ENCODE assay signal across 10 mouse cellular contexts in the genomic region with DNA sequence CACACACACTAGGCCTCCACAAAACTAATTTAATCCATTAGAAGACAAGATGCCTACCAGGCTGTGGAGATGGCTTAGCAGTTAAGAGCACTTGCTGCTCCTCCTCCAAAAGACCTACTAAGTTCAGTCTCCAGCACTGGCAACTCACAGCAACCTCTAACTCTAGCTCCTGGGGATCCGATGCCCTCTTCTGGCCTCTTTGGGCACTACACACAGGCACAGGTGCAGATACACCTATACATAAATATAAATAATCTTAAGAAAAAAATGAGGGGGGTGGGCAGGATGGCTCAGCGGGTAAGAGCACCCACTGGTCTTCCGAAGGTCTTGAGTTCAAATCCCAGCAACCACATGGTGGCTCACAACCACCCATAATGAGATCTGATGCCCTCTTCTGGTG. TPM values are rescaled to one million over a fixed set of nuclear protein-coding genes. Genes with fewer than 3 reads are reported as not detected.
DNase-seq lines count a peak whose midpoint lies in the region; ATAC-seq and TF ChIP-seq lines count a peak whose summit lies in the region.
"Had no signal": no experiment of that assay in that cellular context is flagged by ENCODE, and none has a peak within 500 bp of the region (broad histone marks: within the 10 kb centered on the region; RNA-seq: fewer than 3 reads in every experiment).

No protein-coding gene starts in this region.

- ATAC-seq in granulocyte monocyte progenitor cell, adult 5-6 weeks (replicated peaks; ENCODE audit: poor library complexity, severe bottlenecking) = no peak

- 0 out of 2 replicates have a peak, but pooled peaks have one; percentile 29 for TF ChIP-seq CTCF in lung, adult 2 months (IDR thresholded peaks at IDR 0.05; ENCODE audit: insufficient read depth, low read length)
- TF ChIP-seq CTCF in small intestine, adult 2 months (IDR thresholded peaks at IDR 0.05; ENCODE audit: extremely low read depth, insufficient read length, insufficient replicate concordance, low read depth, low read length) = peak; percentile 48; the same call in 1 of the 2 replicates

- H3K36me3 ChIP-seq in small intestine, adult 2 months (ENCODE audit: control insufficient read depth, insufficient read depth, low read length) = no peaks in the 10 kb centered on the region
- H3K36me3 ChIP-seq: embryonic facial prominence, embryonic 15.5 days had no signal

- WGBS in lung, adult 2 months = 29% methylated on average over 3 of the region's 3 CpGs
- WGBS in small intestine, adult 2 months = 37% methylated on average over 3 of the region's 3 CpGs

- peak; percentile 51 to 73 for DNase-seq in cerebellum, postnatal 14 days
- no peak for DNase-seq in cerebellum, postnatal 36 days
- DNase-seq in lung, adult 2 months = no peak
- DNase-seq in lung, postnatal 25 days (ENCODE audit: low spot score) = no peak
- DNase-seq in NIH3T3 (ENCODE audit: low read depth) = peak; percentile 43
- no peak for DNase-seq in gastrocnemius, adult 8-10 months (ENCODE audit: low spot score in 2 of 2)
- DNase-seq: gastrocnemius, postnatal 25 days had no signal

- H3K27ac ChIP-seq in small intestine, adult 2 months (ENCODE audit: insufficient read depth, low read depth, low read length) = no peak overlapping the region
- H3K27ac ChIP-seq: embryonic facial prominence, embryonic 15.5 days had no signal

- H3K4me1 ChIP-seq in lung, adult 2 months (ENCODE audit: control insufficient read depth, insufficient read depth, low read length) = peaks cover 7% of the 10 kb centered on the region; the same call in 1 of the 2 replicates
- H3K4me1 ChIP-seq in small intestine, adult 2 months (ENCODE audit: control insufficient read depth, insufficient read depth, insufficient read length, low read length) = peaks cover 6% of the 10 kb centered on the region

- H3K4me3 ChIP-seq in lung, adult 2 months (replicated peaks; ENCODE audit: extremely low read depth, low read depth, low read length) = no peak overlapping the region
- H3K4me3 ChIP-seq in small intestine, adult 2 months (ENCODE audit: low read depth, low read length) = no peak overlapping the region
- H3K4me3 ChIP-seq: embryonic facial prominence, embryonic 15.5 days had no signal

- peaks cover 26% of the 10 kb centered on the region for H3K27me3 ChIP-seq in small intestine, adult 2 months (ENCODE audit: control insufficient read depth, insufficient read depth, low read length)

- TF ChIP-seq POLR2A in lung, adult 2 months (IDR thresholded peaks at IDR 0.05; ENCODE audit: borderline replicate concordance, extremely low read depth, low read depth, low read length) = no peak
- TF ChIP-seq POLR2A in small intestine, adult 2 months (IDR thresholded peaks at IDR 0.05; ENCODE audit: low read depth, low read length) = no peak

RNA-seq across cellular contexts. Expression of a gene that starts 2.0 kb away (rescaled TPM):
- polyA plus RNA-seq in lung, adult 2 months (2012; rRNA removed) = 0.17 TPM in 1 of 2 replicates, not detected in the other
- not detected in 2 replicates for polyA plus RNA-seq in small intestine, adult 2 months (2012; rRNA removed)
- not detected for total RNA-seq in gastrocnemius, adult 8-10 months (2022)
- total RNA-seq in granulocyte monocyte progenitor cell, adult 5-6 weeks (2014; fragmentation: Nextera tagmentation) = not detected in 2 replicates
- total RNA-seq in granulocyte monocyte progenitor cell, adult 5-6 weeks (2017) = not detected in 2 replicates
- total RNA-seq: gastrocnemius, postnatal 25 days had no signal

RNA-seq across cellular contexts. Expression of a gene that starts 5.4 kb away (rescaled TPM):
- polyA plus RNA-seq in lung, adult 2 months (2012; rRNA removed) = 57.3 and 75.5 TPM in 2 replicates
- polyA plus RNA-seq in small intestine, adult 2 months (2012; rRNA removed) = 83.3 and 127 TPM in 2 replicates
- 10 to 100 TPM in 2 of 4 experiments, 1 to 10 TPM in 2; 8.2 to 11.8 (median 10.6) TPM for total RNA-seq in gastrocnemius, adult 8-10 months (2022)
- 26.7 and 34.5 TPM in 2 replicates for total RNA-seq in granulocyte monocyte progenitor cell, adult 5-6 weeks (2014; fragmentation: Nextera tagmentation)
- total RNA-seq in granulocyte monocyte progenitor cell, adult 5-6 weeks (2017) = 48.8 and 69.0 TPM in 2 replicates

RNA-seq across cellular contexts. Expression of a gene that starts 6.0 kb away (rescaled TPM):
- polyA plus RNA-seq in lung, adult 2 months (2012; rRNA removed) = 77.6 and 85.1 TPM in 2 replicates
- 77.5 and 97.8 TPM in 2 replicates for polyA plus RNA-seq in small intestine, adult 2 months (2012; rRNA removed)
- total RNA-seq in gastrocnemius, adult 8-10 months (2022) = 10 to 100 TPM in 2 of 4 experiments, 1 to 10 TPM in 2; 9.1 to 10.9 (median 10.0) TPM
- 15.0 and 18.5 TPM in 2 replicates for total RNA-seq in granulocyte monocyte progenitor cell, adult 5-6 weeks (2014; fragmentation: Nextera tagmentation)
- 14.9 and 15.8 TPM in 2 replicates for total RNA-seq in granulocyte monocyte progenitor cell, adult 5-6 weeks (2017)

RNA-seq across cellular contexts. Expression of a gene that starts 11.1 kb away (rescaled TPM):
- polyA plus RNA-seq in lung, adult 2 months (2012; rRNA removed) = 0.16 and 0.49 TPM in 2 replicates
- not detected in 2 replicates for polyA plus RNA-seq in small intestine, adult 2 months (2012; rRNA removed)
- total RNA-seq in gastrocnemius, adult 8-10 months (2022) = not detected
- 3.0 TPM in 1 of 2 replicates, not detected in the other for total RNA-seq in granulocyte monocyte progenitor cell, adult 5-6 weeks (2014; fragmentation: Nextera tagmentation)
- total RNA-seq in granulocyte monocyte progenitor cell, adult 5-6 weeks (2017) = 2.8 and 4.5 TPM in 2 replicates
- total RNA-seq: gastrocnemius, postnatal 25 days had no signal

RNA-seq across cellular contexts. Expression of a gene that starts 14.7 kb away (rescaled TPM):
- 42.9 and 43.8 TPM in 2 replicates for polyA plus RNA-seq in lung, adult 2 months (2012; rRNA removed)
- polyA plus RNA-seq in small intestine, adult 2 months (2012; rRNA removed) = 168 and 346 TPM in 2 replicates
- 100 to 1,000 TPM in 1 of 4 experiments, 10 to 100 TPM in 3; 82.8 to 114 (median 93.4) TPM for total RNA-seq in gastrocnemius, adult 8-10 months (2022)
- total RNA-seq in granulocyte monocyte progenitor cell, adult 5-6 weeks (2014; fragmentation: Nextera tagmentation) = 10.7 and 29.3 TPM in 2 replicates
- 15.5 and 18.6 TPM in 2 replicates for total RNA-seq in granulocyte monocyte progenitor cell, adult 5-6 weeks (2017)

Comparison
In these comparisons a context has a peak if more than half of its experiments do, and no peak if none do; other contexts are left out.
1. DNase-seq: peak in cerebellum, postnatal 14 days (2 of 2) and NIH3T3 (single experiment); none in cerebellum, postnatal 36 days (0 of 2), lung, adult 2 months (single experiment), lung, postnatal 25 days (single experiment) and gastrocnemius, adult 8-10 months (0 of 2).